Mouse (Mus musculus): Measurements from ENCODE around the gene Adam12.
A peak's percentile ranks its signal among the peaks of the same experiment; 100 is the strongest.

The Adam12 gene

DNA sequence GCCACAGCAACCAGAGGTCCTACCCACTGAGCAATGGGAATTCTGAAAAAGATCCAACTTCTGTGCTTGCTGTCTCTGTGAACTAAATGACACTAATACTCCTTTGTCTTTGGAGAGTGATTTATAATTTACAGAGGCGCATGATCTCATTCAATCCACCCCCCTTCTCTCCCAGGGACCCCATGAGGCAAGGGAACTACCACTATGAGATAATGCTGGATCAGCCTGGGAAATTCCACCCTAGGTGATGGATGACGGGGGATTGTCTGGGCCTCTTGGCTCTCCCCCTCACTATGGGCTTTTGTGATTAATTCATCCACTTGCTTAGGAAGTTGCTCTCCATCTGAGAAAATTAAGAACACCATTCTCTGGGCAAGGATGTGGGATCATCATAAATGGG, 274.1 kb downstream of the Adam12 start:
- Histone ChIP-seq H3K4me3 (replicated peaks; ENCODE audit: low read length) (no peak overlapping the region), H3K9me3 (ENCODE audit: low read length) (no peaks in the 10 kb centered on the region), H3K4me1 (replicated peaks; ENCODE audit: low read depth, low read length) (no peaks in the 10 kb centered on the region), H3K27me3 (ENCODE audit: insufficient read depth, low read length) (0 out of 2 replicates have a peak, but pooled peaks cover 3% of the 10 kb centered on the region), H3K36me3 (ENCODE audit: insufficient read depth, low read length) (no peaks in the 10 kb centered on the region)
- TF ChIP-seq CTCF (conservative IDR thresholded peaks at IDR 0.05; ENCODE audit: low read length): no peak
- TF ChIP-seq NANOG (IDR thresholded peaks at IDR 0.05; ENCODE audit: borderline replicate concordance, low read length): no peak
- no peak for TF ChIP-seq POU5F1 (IDR thresholded peaks at IDR 0.05; ENCODE audit: borderline replicate concordance, low read length)

DNA sequence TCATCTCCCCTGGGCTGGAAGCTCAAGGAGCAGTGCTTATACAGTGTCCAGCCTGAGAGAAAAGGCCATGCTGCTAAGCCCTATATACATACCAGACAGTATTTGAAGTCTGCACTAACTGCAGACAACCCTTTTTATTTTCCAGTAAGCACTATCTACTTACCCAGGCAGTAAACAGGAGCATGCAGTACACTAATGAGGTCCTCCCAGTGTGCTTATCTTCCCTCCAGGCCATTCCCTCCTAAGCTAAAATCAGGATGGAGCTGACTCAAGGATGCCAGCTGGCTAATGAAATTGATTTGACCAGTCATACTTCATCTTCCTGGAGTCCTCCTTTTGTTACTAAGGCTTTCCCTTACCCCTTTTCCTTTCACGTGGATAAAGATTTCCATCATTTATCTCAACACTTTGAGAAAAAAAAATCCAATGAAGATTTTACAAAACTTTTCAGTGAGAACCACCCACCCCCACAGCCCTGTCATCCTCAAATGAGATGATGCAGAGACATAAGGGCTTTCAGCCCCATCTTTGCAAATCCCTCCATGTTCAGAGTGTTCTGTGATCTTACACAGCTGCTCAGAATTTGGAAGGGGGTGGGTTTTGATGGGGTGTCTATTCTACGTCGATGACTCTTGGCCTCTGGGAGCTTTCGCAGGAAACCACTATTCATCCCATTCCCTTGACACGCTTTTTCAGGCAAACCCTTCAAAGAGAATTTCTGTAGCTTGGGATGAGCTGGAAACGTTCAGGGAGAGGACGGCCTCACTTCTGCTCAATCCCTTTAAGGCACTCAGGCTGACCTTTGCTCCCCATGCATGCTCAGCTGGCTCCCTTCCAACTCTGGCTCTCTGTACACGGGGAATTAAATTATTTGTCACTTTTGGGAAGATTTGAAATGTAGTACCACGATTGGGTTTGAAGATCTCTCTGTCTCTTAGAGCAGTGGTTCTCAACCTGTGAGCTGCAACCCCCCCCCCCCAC, 277.5 kb downstream of the Adam12 start:
- no peaks in the 10 kb centered on the region for H3K9me3 ChIP-seq (ENCODE audit: low read length)
- H3K4me3 ChIP-seq (replicated peaks; ENCODE audit: low read length): no peak overlapping the region
- no peaks in the 10 kb centered on the region for H3K4me1 ChIP-seq (replicated peaks; ENCODE audit: low read depth, low read length)
- H3K27me3 ChIP-seq (ENCODE audit: insufficient read depth, low read length): peaks cover 8% of the 10 kb centered on the region; the same call in 1 of the 2 replicates
- TF ChIP-seq CTCF (conservative IDR thresholded peaks at IDR 0.05; ENCODE audit: low read length): no peak
- TF ChIP-seq NANOG (IDR thresholded peaks at IDR 0.05; ENCODE audit: borderline replicate concordance, low read length): no peak
- TF ChIP-seq POU5F1 (IDR thresholded peaks at IDR 0.05; ENCODE audit: borderline replicate concordance, low read length): no peak
- H3K36me3 ChIP-seq (ENCODE audit: insufficient read depth, low read length): no peaks in the 10 kb centered on the region

DNA sequence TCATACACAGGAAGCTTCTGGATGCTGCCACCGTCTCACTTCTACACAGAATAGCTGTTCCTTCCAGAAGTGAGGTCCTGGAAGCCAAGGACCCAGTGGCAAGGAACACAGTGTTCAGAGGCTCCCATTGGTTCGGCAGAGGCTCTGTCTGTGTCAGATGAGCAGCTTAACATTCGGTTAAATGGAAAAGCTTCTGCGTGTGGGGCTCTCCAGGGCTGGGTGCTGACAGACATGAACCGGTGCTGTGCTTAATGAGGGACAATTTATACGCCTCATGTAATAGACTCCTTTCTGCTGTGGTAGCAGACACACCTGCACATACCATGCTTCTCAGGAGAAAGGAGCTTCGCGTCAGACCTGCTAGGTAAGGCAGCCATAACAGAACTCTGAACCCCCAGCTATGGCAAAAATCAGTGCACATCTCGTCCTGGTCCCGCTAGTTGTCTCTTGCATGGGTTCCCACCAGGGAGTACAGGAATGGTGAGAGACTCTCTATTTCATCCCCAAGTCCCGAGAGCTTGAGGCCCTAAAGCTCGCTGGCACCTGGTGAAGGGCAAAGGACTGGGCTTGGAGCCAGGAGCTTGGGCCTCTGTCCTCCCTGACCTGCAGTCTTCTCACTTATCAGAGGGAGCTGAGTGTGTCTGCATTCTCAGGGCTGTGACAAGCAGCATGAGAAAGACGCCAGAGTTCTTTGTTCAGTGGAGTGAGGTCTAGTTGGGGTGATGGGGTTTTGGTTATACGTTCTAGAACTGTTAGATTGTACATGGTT, 280.0 kb downstream of the Adam12 start:
- Histone ChIP-seq H3K27me3 (ENCODE audit: insufficient read depth, low read length) (peaks cover 8% of the 10 kb centered on the region; the same call in 1 of the 2 replicates), H3K4me3 (replicated peaks; ENCODE audit: low read length) (no peak overlapping the region), H3K9me3 (ENCODE audit: low read length) (no peaks in the 10 kb centered on the region), H3K4me1 (replicated peaks; ENCODE audit: low read depth, low read length) (peaks cover 15% of the 10 kb centered on the region), H3K36me3 (ENCODE audit: insufficient read depth, low read length) (no peaks in the 10 kb centered on the region)
- TF ChIP-seq NANOG (IDR thresholded peaks at IDR 0.05; ENCODE audit: borderline replicate concordance, low read length): no peak
- no peak for TF ChIP-seq CTCF (conservative IDR thresholded peaks at IDR 0.05; ENCODE audit: low read length)
- TF ChIP-seq POU5F1 (IDR thresholded peaks at IDR 0.05; ENCODE audit: borderline replicate concordance, low read length): no peak

- peaks cover 4% of the 10 kb centered on the region; the same call in 1 of the 2 replicates for H3K9me3 ChIP-seq (ENCODE audit: low read length)
- TF ChIP-seq NANOG (IDR thresholded peaks at IDR 0.05; ENCODE audit: borderline replicate concordance, low read length): peak; percentile 73; the same call in 1 of the 2 replicates
- no peak for TF ChIP-seq CTCF (conservative IDR thresholded peaks at IDR 0.05; ENCODE audit: low read length)
- TF ChIP-seq POU5F1 (IDR thresholded peaks at IDR 0.05; ENCODE audit: borderline replicate concordance, low read length): no peak; the same call in 1 of the 2 replicates
- H3K4me1 ChIP-seq (replicated peaks; ENCODE audit: low read depth, low read length): peaks cover 29% of the 10 kb centered on the region
- H3K4me3 ChIP-seq (replicated peaks; ENCODE audit: low read length): no peak overlapping the region
- H3K36me3 ChIP-seq (ENCODE audit: insufficient read depth, low read length): no peaks in the 10 kb centered on the region
- peaks cover 8% of the 10 kb centered on the region; the same call in 1 of the 2 replicates for H3K27me3 ChIP-seq (ENCODE audit: insufficient read depth, low read length)
Observed at GRCm38 (mm10) chr7:133947360-133947759, 284.6 kb downstream of the Adam12 start.

DNA sequence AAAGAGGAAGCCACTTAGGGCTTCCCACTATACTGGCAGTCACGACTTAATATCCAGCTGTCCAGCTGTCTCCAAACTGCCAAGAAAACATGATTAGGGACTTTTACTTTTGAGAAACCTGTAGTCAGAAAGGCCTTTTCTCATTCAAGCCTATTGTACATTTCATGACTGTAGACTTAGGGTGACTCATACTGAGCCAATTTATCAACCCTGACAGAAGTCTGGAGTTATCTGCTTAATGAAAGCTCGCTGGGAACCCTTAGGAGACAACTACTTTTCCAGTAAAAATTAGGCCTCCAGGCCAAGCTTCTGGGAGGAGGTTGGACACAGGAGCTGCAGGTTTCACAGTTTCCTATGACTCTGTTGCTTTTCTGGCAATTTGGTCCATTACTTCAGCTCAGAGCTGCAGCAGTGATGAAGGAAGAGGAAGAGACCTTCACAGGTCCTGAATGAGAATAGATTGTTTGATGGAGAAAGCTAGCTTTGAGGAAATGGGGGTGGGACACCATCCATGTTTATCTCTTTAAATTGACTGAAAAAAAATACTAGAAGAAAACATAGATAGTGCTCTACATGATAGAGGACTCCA, 285.1 kb downstream of the Adam12 start:
- Histone ChIP-seq H3K36me3 (ENCODE audit: insufficient read depth, low read length) (no peaks in the 10 kb centered on the region), H3K4me1 (replicated peaks; ENCODE audit: low read depth, low read length) (peaks cover 29% of the 10 kb centered on the region), H3K27me3 (ENCODE audit: insufficient read depth, low read length) (peaks cover 8% of the 10 kb centered on the region; the same call in 1 of the 2 replicates), H3K4me3 (replicated peaks; ENCODE audit: low read length) (no peak overlapping the region), H3K9me3 (ENCODE audit: low read length) (peaks cover 4% of the 10 kb centered on the region; the same call in 1 of the 2 replicates)
- TF ChIP-seq POU5F1 (IDR thresholded peaks at IDR 0.05; ENCODE audit: borderline replicate concordance, low read length) (no peak), NANOG (IDR thresholded peaks at IDR 0.05; ENCODE audit: borderline replicate concordance, low read length) (no peak), CTCF (conservative IDR thresholded peaks at IDR 0.05; ENCODE audit: low read length) (no peak)

DNA sequence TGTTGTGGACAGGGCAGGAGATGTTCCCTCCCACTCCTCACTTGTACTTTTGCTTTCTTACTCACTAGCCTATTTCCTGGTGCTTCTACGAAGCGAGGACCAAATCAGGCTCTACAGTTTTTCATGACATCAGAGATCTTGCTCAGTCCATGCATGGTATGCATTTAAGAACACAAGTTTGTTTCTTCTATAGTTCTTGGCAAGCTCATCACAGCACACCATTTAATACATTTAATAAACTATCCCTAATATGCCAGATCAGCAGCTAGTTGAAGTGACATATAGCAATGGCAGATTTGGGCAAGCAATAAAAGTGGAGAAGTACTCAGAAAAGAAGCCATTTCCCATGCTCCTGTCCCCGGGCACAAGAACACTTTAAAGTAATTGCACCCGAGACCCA, 285.8 kb downstream of the Adam12 start:
- TF ChIP-seq NANOG (IDR thresholded peaks at IDR 0.05; ENCODE audit: borderline replicate concordance, low read length) (no peak), POU5F1 (IDR thresholded peaks at IDR 0.05; ENCODE audit: borderline replicate concordance, low read length) (no peak), CTCF (conservative IDR thresholded peaks at IDR 0.05; ENCODE audit: low read length) (no peak)
- peaks cover 4% of the 10 kb centered on the region; the same call in 1 of the 2 replicates for H3K27me3 ChIP-seq (ENCODE audit: insufficient read depth, low read length)
- no peaks in the 10 kb centered on the region for H3K36me3 ChIP-seq (ENCODE audit: insufficient read depth, low read length)
- H3K4me1 ChIP-seq (replicated peaks; ENCODE audit: low read depth, low read length): peaks cover 29% of the 10 kb centered on the region
- H3K4me3 ChIP-seq (replicated peaks; ENCODE audit: low read length): no peak overlapping the region
- peaks cover 4% of the 10 kb centered on the region; the same call in 1 of the 2 replicates for H3K9me3 ChIP-seq (ENCODE audit: low read length)

DNA sequence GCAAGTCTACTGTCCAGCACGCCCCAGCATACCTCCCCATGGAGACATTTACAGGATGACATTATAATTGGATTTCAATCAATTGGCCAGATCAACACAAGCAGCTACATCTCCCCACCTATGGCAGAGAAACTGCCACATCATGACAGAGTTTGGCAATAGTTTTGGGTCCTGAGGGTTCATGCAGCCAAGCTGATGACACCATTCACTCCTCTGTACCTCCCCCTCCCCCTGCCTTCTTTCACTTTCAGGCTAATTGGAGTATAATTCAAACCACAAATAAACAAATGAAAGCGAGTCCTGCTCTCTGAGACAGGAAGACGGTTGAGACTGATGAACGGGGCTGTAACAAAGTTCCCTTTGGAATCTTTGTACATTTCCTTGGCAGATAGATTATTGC, 291.5 kb downstream of the Adam12 start:
- no peaks in the 10 kb centered on the region for H3K36me3 ChIP-seq (ENCODE audit: insufficient read depth, low read length)
- peaks cover 4% of the 10 kb centered on the region; the same call in 1 of the 2 replicates for H3K9me3 ChIP-seq (ENCODE audit: low read length)
- no peaks in the 10 kb centered on the region for H3K4me1 ChIP-seq (replicated peaks; ENCODE audit: low read depth, low read length)
- TF ChIP-seq CTCF (conservative IDR thresholded peaks at IDR 0.05; ENCODE audit: low read length) (no peak), POU5F1 (IDR thresholded peaks at IDR 0.05; ENCODE audit: borderline replicate concordance, low read length) (no peak), NANOG (IDR thresholded peaks at IDR 0.05; ENCODE audit: borderline replicate concordance, low read length) (no peak)
- no peak overlapping the region for H3K4me3 ChIP-seq (replicated peaks; ENCODE audit: low read length)
- 0 out of 2 replicates have a peak, but pooled peaks cover 3% of the 10 kb centered on the region for H3K27me3 ChIP-seq (ENCODE audit: insufficient read depth, low read length)

All from E14TG2a.4 (cell line).